Mouse (Mus musculus): ENCODE data around the gene 6430531B16Rik.

6430531B16Rik gene

DNA sequence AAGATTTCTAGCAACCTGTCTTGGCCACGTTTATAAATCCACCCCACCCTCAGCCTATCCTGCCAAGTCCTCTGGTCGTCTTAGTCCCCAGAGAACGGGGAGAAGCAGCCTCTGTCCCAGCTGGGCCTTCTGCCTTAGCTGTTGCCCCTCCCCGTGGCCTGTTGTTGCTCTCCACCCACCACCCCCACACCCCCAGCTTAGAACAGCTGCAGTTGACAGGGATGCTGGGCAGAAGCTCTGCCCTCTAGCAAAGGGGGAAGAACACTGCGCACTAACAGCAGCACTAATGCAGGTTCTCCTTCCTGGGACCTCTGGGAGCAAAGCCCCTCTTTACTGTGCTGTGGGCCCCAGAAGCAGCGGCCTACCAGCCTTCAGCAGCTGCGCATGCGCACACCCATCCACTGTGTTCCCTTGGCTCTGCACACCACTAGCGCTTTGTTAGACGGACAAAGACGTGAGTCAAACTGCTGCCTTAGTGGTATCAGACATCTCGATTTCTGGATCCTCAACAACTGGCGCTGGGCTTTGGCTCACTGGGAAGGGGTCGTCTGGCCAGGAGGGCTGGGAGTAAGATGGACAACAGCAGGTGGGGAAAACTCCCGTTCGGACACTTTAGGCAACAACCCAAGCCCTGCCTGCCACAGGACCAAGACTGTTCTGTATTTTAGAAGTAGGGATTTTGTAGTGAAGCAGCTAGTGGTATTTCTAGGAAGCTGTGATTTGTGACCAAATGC is 37.9 kb downstream of the 6430531B16Rik start:
- DNase-seq (ENCODE audit: extremely low read depth, low read depth), result no peak

DNA sequence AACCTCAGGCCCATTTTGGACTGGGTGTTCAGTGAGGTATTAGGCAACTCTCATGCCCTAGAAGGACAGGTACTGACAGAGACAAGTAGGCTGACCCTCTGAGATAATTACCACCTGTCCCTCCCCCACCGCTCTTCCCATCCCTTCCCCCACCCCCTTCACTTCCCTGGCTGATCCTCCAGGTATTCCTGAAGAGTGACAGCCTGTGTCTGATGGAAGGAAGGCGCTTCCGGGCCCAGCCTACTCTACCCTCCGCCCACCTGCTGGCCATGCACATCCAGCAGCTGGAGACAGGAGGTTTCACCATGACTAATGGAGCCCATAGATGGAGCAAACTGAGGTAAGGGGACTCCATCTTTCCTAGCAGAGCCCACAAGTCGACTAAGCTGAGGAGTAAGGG is 40.7 kb downstream of the 6430531B16Rik start:
- no peak for DNase-seq (ENCODE audit: extremely low read depth, low read depth)

DNA sequence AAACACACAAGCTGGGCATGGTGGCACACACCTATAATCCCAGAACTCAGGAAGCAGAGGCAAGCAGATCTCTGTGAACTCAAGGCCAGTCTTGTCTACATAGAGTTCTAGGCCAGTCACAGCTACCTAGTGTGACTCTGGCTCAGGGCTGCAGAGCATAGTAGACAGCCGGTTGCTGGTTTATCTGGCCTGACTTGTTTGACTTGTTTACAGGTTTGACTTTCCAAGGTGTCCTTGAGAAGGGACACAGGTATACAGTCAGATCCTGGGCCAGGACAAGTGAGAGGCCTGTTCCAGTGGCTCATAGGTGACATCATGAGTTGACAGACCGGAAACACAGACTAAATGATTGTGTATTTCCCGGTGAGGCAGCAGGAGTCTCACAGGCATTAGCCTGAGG is 41.4 kb downstream of the 6430531B16Rik start:
- DNase-seq (ENCODE audit: extremely low read depth, low read depth), result no peak

DNA sequence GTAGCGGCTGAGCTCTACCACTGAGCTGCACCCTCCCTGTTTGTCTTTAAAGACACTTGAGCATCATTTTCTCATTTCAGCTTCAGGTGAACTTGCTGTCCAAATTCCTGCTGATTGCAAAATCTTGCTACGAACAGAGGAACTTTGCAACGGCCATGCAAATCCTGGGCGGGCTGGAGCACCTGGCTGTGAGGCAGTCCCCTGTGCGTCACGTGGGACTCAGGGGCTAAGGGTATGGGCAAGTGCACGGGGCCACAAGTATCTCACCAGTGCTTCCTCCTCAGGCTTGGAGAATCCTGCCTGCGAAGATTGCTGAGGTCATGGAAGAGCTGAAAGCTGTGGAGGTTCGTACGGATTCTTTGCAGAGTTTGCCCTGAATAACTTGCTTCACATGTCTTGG is 41.9 kb downstream of the 6430531B16Rik start:
- DNase-seq (ENCODE audit: extremely low read depth, low read depth), result no peak

DNA sequence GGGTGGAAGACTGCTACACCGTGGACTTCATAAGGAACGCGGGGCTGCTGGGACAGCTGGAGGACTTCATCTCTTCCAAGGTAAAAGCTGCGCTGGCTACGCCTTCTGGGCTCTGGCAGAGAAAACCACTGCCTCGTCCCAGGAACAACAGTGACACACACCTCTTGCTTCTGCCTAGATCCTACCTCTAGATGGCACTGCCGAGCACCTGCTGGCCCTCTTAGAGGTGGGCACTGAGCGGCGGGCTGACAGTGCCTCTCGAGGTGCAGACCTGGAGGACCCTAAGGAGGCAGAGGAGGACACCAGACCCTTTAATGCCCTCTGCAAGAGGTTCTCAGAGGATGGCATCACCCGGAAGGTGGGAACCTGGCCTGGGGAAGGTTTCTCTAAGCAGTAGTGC is 47.8 kb downstream of the 6430531B16Rik start:
- no peak for DNase-seq (ENCODE audit: extremely low read depth, low read depth)

Data from MEL-GATA-1-ER (cell line).